Mouse (Mus musculus) forebrain, embryonic 14.5 days (tissue): ENCODE measurements around the gene Ccdc181. TPM values are rescaled to one million over a fixed set of nuclear protein-coding genes. Genes with fewer than 3 reads are reported as not detected.
A peak's percentile ranks its signal among the peaks of the same experiment; 100 is the strongest.

Source experiments
- ATAC-seq: fragments of 200-750 bp; cut with Nextera tagmentation; 2 replicates; pipeline ENCODE4 v1.8.0; 2017; ENCODE audit warnings: mild to moderate bottlenecking, moderate library complexity
- DNase-seq: peaks from one replicate; pipeline ENCODE4 v3.0.0-alpha.2; 2015; ENCODE audit warnings: low spot score
- H3K27ac ChIP-seq: fragments of 300-500 bp; sonication (generic); 2 replicates; pipeline ENCODE4 v1.5.1; 2014; ENCODE audit warnings: low read depth, mild to moderate bottlenecking, control low read depth, low read length, moderate library complexity
- H3K27me3 ChIP-seq: fragments of 300-500 bp; sonication (generic); replicated peaks from 2 replicates; pipeline ENCODE4 v1.6.1; 2014; ENCODE audit warnings: low read length, control low read depth, mixed read lengths; ENCODE audit not compliant: control insufficient read depth, insufficient read depth
- H3K36me3 ChIP-seq: fragments of 300-500 bp; sonication (generic); 2 replicates; pipeline ENCODE4 v1.6.1; 2014; ENCODE audit warnings: low read length, control low read depth; ENCODE audit not compliant: control insufficient read depth, insufficient read depth
- H3K4me1 ChIP-seq: fragments of 300-500 bp; sonication (generic); 2 replicates; pipeline ENCODE4 v1.6.1; 2014; ENCODE audit warnings: antibody characterized with exemption, low read length, control low read depth; ENCODE audit not compliant: control insufficient read depth, insufficient read depth
- H3K4me2 ChIP-seq: fragments of 300-500 bp; sonication (generic); 2 replicates; pipeline ENCODE4 v1.6.1; 2014; ENCODE audit warnings: mild to moderate bottlenecking, control low read depth, low read length
- H3K4me3 ChIP-seq: fragments of 300-500 bp; sonication (generic); 2 replicates; pipeline ENCODE4 v1.5.1; 2014; ENCODE audit warnings: low read depth, low read length, control low read depth
- H3K9ac ChIP-seq: fragments of 300-500 bp; sonication (generic); 2 replicates; pipeline ENCODE4 v1.6.1; 2014; ENCODE audit warnings: mild to moderate bottlenecking, low read length, control low read depth, moderate library complexity
- H3K9me3 ChIP-seq: fragments of 300-500 bp; sonication (generic); replicated peaks from 2 replicates; pipeline ENCODE4 v1.6.1; 2016; ENCODE audit warnings: low read length, control low read depth, mixed read lengths; ENCODE audit not compliant: control insufficient read depth
- WGBS: fragments of 180-500 bp; shearing (Covaris S2); extraction: QIAGEN DNeasy Blood & Tissue Kit; methylation state at CpG from one replicate; pipeline ENCODE4 v1.1.7; 2014; 5-methylcytosine and 5-hydroxymethylcytosine counted together
- polyA plus RNA-seq: library from polyadenylated mRNA; unstranded; fragments of >200 nt; fragmentation: Nextera tagmentation; extraction: Ambion mirVana; gene quantifications from 2 replicates; pipeline ENCODE4 v1.2.1, GENCODE M21; 2014

Gene Ccdc181
- polyA plus RNA-seq, 1 experiment from 2014 or later = 20.8 TPM

DNA sequence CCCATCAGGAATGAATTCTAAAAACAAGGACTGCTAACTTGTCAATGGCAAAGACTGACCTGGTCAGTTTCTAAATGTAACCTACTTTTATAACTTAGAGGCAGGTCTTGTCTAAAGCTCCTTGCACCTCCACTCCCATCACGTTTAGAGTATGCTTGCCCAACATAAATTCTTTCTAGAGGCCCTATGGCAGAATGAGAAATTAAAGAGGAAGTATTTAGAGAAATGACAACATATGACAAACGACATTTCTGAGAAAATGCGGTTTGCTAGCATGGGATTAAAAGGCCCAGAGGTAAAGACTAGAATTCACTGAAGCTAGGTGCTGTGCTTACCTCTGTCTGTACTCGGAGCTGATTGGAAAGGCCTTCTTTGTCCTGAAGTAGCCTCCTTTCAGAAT lies 26.6 kb downstream of the Ccdc181 start:
- Histone ChIP-seq H3K36me3 (peaks cover 64% of the 10 kb centered on the region), H3K4me2 (no peak overlapping the region)
- 91% methylated on average over 4 of the region's 4 CpGs for WGBS

DNA sequence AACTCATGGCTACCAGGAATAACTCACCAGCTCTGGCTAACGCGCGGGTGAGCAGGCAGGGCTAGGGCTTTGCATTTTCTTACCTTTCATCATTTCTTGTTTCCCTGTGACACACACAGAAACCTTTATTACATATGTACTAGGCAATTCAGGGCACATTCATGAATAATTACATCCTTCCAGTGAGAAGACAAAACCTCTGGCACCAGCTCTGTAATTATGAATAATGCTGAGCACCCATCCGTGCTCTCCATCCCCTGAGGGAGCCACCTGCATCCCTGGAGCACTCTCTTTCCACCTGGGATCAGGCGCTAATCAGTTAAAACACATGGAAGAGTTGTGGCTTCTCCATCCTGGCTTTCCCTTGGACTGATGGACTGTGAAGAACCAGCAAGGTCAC lies 28.4 kb downstream of the Ccdc181 start, which contains the start of gene Nme7:
Nme7 (plus strand) TSS at position 301 of the 400 bp plus-strand sequence.
- 83% methylated on average over 5 of the region's 5 CpGs for WGBS
- Histone ChIP-seq H3K36me3 (peaks cover 47% of the 10 kb centered on the region), H3K9ac (no peak within 1 kb of the TSS), H3K4me3 (no peak within 1 kb of the TSS), H3K9me3 (no peaks in the 10 kb centered on the region), H3K27ac (no peak within 1 kb of the TSS), H3K4me1 (peaks cover 11% of the 10 kb centered on the region), H3K4me2 (no peak within 1 kb of the TSS), H3K27me3 (no peaks in the 10 kb centered on the region)
- no peak for DNase-seq
- no peak for ATAC-seq

More for the DNA sequence above, 26.6 kb downstream of the Ccdc181 start:
- ATAC-seq = no peak
- Histone ChIP-seq H3K9me3 (no peaks in the 10 kb centered on the region), H3K27ac (no peak overlapping the region), H3K4me1 (peaks cover 4% of the 10 kb centered on the region; the same call in 1 of the 2 replicates), H3K27me3 (no peaks in the 10 kb centered on the region), H3K9ac (no peak overlapping the region), H3K4me3 (no peak overlapping the region)
- DNase-seq = no peak

GRCm38 (mm10) chr1:164307124-164307751 lies 31.9 kb downstream of the Ccdc181 start, which contains the start of gene Blzf1:
Gene Blzf1, minus strand, starts transcription at chr1:164307489.
- ATAC-seq (peak; percentile 99), DNase-seq (peak; percentile 100)
- peak within 1 kb of the TSS; percentile 72 for H3K9ac ChIP-seq
- peaks cover 11% of the 10 kb centered on the region for H3K4me1 ChIP-seq
- peak within 1 kb of the TSS; percentile 81 for H3K4me2 ChIP-seq
- peaks cover 17% of the 10 kb centered on the region for H3K36me3 ChIP-seq
- H3K4me3 ChIP-seq = peak within 1 kb of the TSS; percentile 75
- under 1% methylated on average over 35 of the region's 35 CpGs for WGBS
- H3K9me3 ChIP-seq = no peaks in the 10 kb centered on the region
- H3K27me3 ChIP-seq = no peaks in the 10 kb centered on the region
- H3K27ac ChIP-seq = peak within 1 kb of the TSS; percentile 55

GRCm38 (mm10) chr1:164307922-164308321 lies 32.5 kb downstream of the Ccdc181 start:
- DNase-seq = no peak
- peaks cover 11% of the 10 kb centered on the region for H3K4me1 ChIP-seq
- peak; percentile 4; the same call in 1 of the 2 replicates for ATAC-seq
- H3K27ac ChIP-seq = 0 out of 2 replicates have a peak overlapping the region, but pooled peaks have one; percentile 1
- H3K4me3 ChIP-seq = peak overlapping the region; percentile 75
- no peaks in the 10 kb centered on the region for H3K27me3 ChIP-seq
- peak overlapping the region; percentile 58 for H3K9ac ChIP-seq
- peak overlapping the region; percentile 81 for H3K4me2 ChIP-seq
- no peaks in the 10 kb centered on the region for H3K9me3 ChIP-seq
- 13% methylated on average over 10 of the region's 10 CpGs for WGBS
- peaks cover 18% of the 10 kb centered on the region for H3K36me3 ChIP-seq

DNA sequence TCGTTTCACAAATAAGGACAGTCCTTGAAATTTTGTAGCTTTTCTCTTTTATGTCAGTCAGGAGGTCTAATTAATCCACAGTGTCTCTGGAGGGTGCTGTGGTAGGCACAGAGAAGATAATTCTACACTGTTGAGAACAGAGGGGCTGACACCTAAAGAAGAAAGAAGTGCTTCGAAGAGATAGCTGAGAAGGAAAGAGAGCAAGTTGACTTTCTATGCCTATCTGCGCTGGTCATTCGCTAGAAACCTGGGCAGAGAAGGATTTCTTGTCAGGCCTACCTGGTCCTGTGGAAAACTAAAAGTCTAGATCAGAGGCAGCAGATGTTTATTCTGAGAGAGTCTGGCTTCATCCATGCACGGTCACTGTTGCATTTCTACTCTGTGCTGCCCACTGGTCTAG lies 38.7 kb downstream of the Ccdc181 start:
- WGBS = 90% methylated on average over 5 of the region's 5 CpGs
- peaks cover 17% of the 10 kb centered on the region for H3K36me3 ChIP-seq

GRCm38 (mm10) chr1:164315266-164315665 lies 39.9 kb downstream of the Ccdc181 start:
- H3K9me3 ChIP-seq = no peaks in the 10 kb centered on the region
- H3K4me3 ChIP-seq = no peak overlapping the region
- peaks cover 17% of the 10 kb centered on the region for H3K36me3 ChIP-seq
- ATAC-seq = no peak
- no peak overlapping the region for H3K4me2 ChIP-seq
- no peak overlapping the region for H3K27ac ChIP-seq
- DNase-seq = peak; percentile 17
- H3K27me3 ChIP-seq = no peaks in the 10 kb centered on the region
- no peaks in the 10 kb centered on the region for H3K4me1 ChIP-seq
- no peak overlapping the region for H3K9ac ChIP-seq
- 74% methylated on average over 8 of the region's 8 CpGs for WGBS

More for the DNA sequence above, 38.7 kb downstream of the Ccdc181 start:
- H3K27ac ChIP-seq = no peak overlapping the region
- H3K9me3 ChIP-seq = no peaks in the 10 kb centered on the region
- H3K27me3 ChIP-seq = no peaks in the 10 kb centered on the region
- H3K9ac ChIP-seq = peak overlapping the region; percentile 13; the same call in 1 of the 2 replicates
- no peak overlapping the region for H3K4me3 ChIP-seq
- H3K4me1 ChIP-seq = no peaks in the 10 kb centered on the region
- no peak overlapping the region for H3K4me2 ChIP-seq
- no peak for ATAC-seq
- DNase-seq = no peak

- DNase-seq = peak; percentile 90
- peak; percentile 77 for ATAC-seq
- 31% methylated on average over 3 of the region's 3 CpGs for WGBS
- no peak overlapping the region for H3K4me2 ChIP-seq
- peaks cover 17% of the 10 kb centered on the region for H3K36me3 ChIP-seq
- no peak overlapping the region for H3K4me3 ChIP-seq
- H3K27ac ChIP-seq = no peak overlapping the region
- no peak overlapping the region for H3K9ac ChIP-seq
- no peaks in the 10 kb centered on the region for H3K9me3 ChIP-seq
- no peaks in the 10 kb centered on the region for H3K4me1 ChIP-seq
- no peaks in the 10 kb centered on the region for H3K27me3 ChIP-seq
Observed at GRCm38 (mm10) chr1:164316697-164317096, 41.3 kb downstream of the Ccdc181 start.

- H3K4me3 ChIP-seq = no peak overlapping the region
- H3K9me3 ChIP-seq = no peaks in the 10 kb centered on the region
- WGBS = 88% methylated on average over 9 of the region's 9 CpGs
- peaks cover 16% of the 10 kb centered on the region for H3K36me3 ChIP-seq
- H3K27me3 ChIP-seq = no peaks in the 10 kb centered on the region
- no peak for DNase-seq
- H3K27ac ChIP-seq = no peak overlapping the region
- H3K4me1 ChIP-seq = no peaks in the 10 kb centered on the region
- no peak overlapping the region for H3K4me2 ChIP-seq
- no peak overlapping the region for H3K9ac ChIP-seq
- ATAC-seq = no peak
Observed at GRCm38 (mm10) chr1:164317261-164317660, 41.9 kb downstream of the Ccdc181 start.

- no peak overlapping the region for H3K4me2 ChIP-seq
- ATAC-seq = no peak
- H3K9ac ChIP-seq = no peak overlapping the region
- no peak overlapping the region for H3K27ac ChIP-seq
- H3K4me1 ChIP-seq = no peaks in the 10 kb centered on the region
- peaks cover 9% of the 10 kb centered on the region for H3K36me3 ChIP-seq
- no peaks in the 10 kb centered on the region for H3K27me3 ChIP-seq
- H3K9me3 ChIP-seq = no peaks in the 10 kb centered on the region
- H3K4me3 ChIP-seq = no peak overlapping the region
- WGBS = 89% methylated on average over 5 of the region's 5 CpGs
- DNase-seq = no peak
Observed at GRCm38 (mm10) chr1:164318474-164318873, 43.1 kb downstream of the Ccdc181 start.
